In genomic region chr7:28671172-28671571, GRCm38 (mm10) we compare ENCODE assay signal across 21 mouse cellular contexts. TPM values are rescaled to one million over a fixed set of nuclear protein-coding genes. Genes with fewer than 3 reads are reported as not detected.
DNase-seq lines count a peak whose midpoint lies in the region; ATAC-seq lines count a peak whose summit lies in the region.
"Had no signal": no experiment of that assay in that cellular context is flagged by ENCODE, and none has a peak within 500 bp of the region (broad histone marks: within the 10 kb centered on the region; RNA-seq: fewer than 3 reads in every experiment).

No protein-coding gene starts in this region.

- WGBS in forebrain, embryonic 11.5 days = 77% methylated on average over 4 of the region's 4 CpGs

- H3K4me2 ChIP-seq in forebrain, embryonic 11.5 days (ENCODE audit: low read depth, low read length, severe bottlenecking) = no peak overlapping the region
- H3K4me2 ChIP-seq: heart, embryonic 15.5 days; hindbrain, embryonic 12.5 days; limb, embryonic 13.5 days; midbrain, embryonic 13.5 days; stomach, embryonic 15.5 days had no signal

- no peaks in the 10 kb centered on the region for H3K4me1 ChIP-seq in forebrain, embryonic 11.5 days (replicated peaks; ENCODE audit: control insufficient read depth, insufficient read depth, low read length)
- H3K4me1 ChIP-seq: heart, embryonic 15.5 days; midbrain, embryonic 13.5 days; stomach, embryonic 15.5 days had no signal

- DNase-seq in spleen, postnatal 36 days (ENCODE audit: low spot score in 2 of 2) = peak; percentile 22 to 43
- no peak for DNase-seq in spleen, adult 12 weeks (ENCODE audit: low spot score)
- DNase-seq in naive thymus-derived CD4-positive, alpha-beta T cell, adult 2 months (ENCODE audit: low read depth) = peak; percentile 79
- no peak for DNase-seq in forebrain, embryonic 11.5 days (ENCODE audit: low spot score)
- DNase-seq in layer of hippocampus, postnatal 10 days (ENCODE audit: low spot score in 2 of 2) = no peak
- no peak for DNase-seq in frontal cortex, adult 2 months (ENCODE audit: extremely low spot score in 1 of 2, low spot score in 1 of 2)
- DNase-seq: adrenal gland, postnatal 25 days; cerebellum, postnatal 36 days; forebrain, postnatal 0 days; kidney, adult 8-10 months; right cerebral cortex, postnatal 4 days had no signal

- H3K4me3 ChIP-seq in forebrain, embryonic 11.5 days (ENCODE audit: low read depth, low read length) = no peak overlapping the region
- H3K4me3 ChIP-seq: heart, embryonic 15.5 days; hindbrain, embryonic 12.5 days; left cerebral cortex, adult 2 months; limb, embryonic 13.5 days; midbrain, embryonic 13.5 days; stomach, embryonic 15.5 days had no signal

- no peak overlapping the region for H3K9ac ChIP-seq in forebrain, embryonic 11.5 days (ENCODE audit: low read length)
- H3K9ac ChIP-seq: forebrain, postnatal 0 days; heart, embryonic 15.5 days; hindbrain, embryonic 12.5 days; limb, embryonic 13.5 days; midbrain, embryonic 13.5 days; stomach, embryonic 15.5 days had no signal

- no peaks in the 10 kb centered on the region for H3K36me3 ChIP-seq in forebrain, embryonic 11.5 days (ENCODE audit: control insufficient read depth, insufficient read depth, low read length)
- H3K36me3 ChIP-seq: heart, embryonic 15.5 days; hindbrain, embryonic 12.5 days; limb, embryonic 13.5 days; midbrain, embryonic 13.5 days; stomach, embryonic 15.5 days had no signal

- no peaks in the 10 kb centered on the region for H3K9me3 ChIP-seq in forebrain, embryonic 11.5 days (ENCODE audit: control insufficient read depth, low read length)
- H3K9me3 ChIP-seq: heart, embryonic 15.5 days; hindbrain, embryonic 12.5 days; limb, embryonic 13.5 days; midbrain, embryonic 13.5 days; stomach, embryonic 15.5 days had no signal

- no peaks in the 10 kb centered on the region for H3K27me3 ChIP-seq in forebrain, embryonic 11.5 days (ENCODE audit: control insufficient read depth, insufficient read depth, low read length)
- H3K27me3 ChIP-seq: heart, embryonic 15.5 days; hindbrain, embryonic 12.5 days; limb, embryonic 13.5 days; midbrain, embryonic 13.5 days; stomach, embryonic 15.5 days had no signal

- no peak overlapping the region for H3K27ac ChIP-seq in forebrain, embryonic 11.5 days (ENCODE audit: low read depth, low read length)
- H3K27ac ChIP-seq: heart, embryonic 15.5 days; hindbrain, embryonic 12.5 days; left cerebral cortex, adult 2 months; limb, embryonic 13.5 days; midbrain, embryonic 13.5 days; stomach, embryonic 15.5 days had no signal

- peak; percentile 72 for ATAC-seq in activated CD4-positive, CD25-positive, alpha-beta regulatory T cell, adult 4 months
- no peak for ATAC-seq in forebrain, embryonic 11.5 days (replicated peaks; ENCODE audit: low FRiP score)
- ATAC-seq: forebrain, postnatal 0 days; midbrain, embryonic 13.5 days had no signal

RNA-seq across cellular contexts. Expression of gene Fbxo27, which starts 21.5 kb away (rescaled TPM):
- 1 to 10 TPM; 1.1 to 2.9 TPM for polyA plus RNA-seq in activated CD4-positive, CD25-positive, alpha-beta regulatory T cell, adult 4 months (2017; shearing (Covaris generic))
- polyA plus RNA-seq in forebrain, embryonic 11.5 days (2014; fragmentation: Nextera tagmentation; extraction: Ambion mirVana) = 4.3 and 6.7 TPM in 2 replicates
- total RNA-seq in layer of hippocampus, postnatal 10 days (2021) = 10 to 100 TPM; 16.2 to 19.8 TPM
- 28.9 and 35.7 TPM in 2 replicates for polyA plus RNA-seq in frontal cortex, adult 2 months (2012; rRNA removed)

RNA-seq across cellular contexts. Expression of gene Acp7, which starts 40.0 kb away (rescaled TPM):
- not detected for polyA plus RNA-seq in activated CD4-positive, CD25-positive, alpha-beta regulatory T cell, adult 4 months (2017; shearing (Covaris generic))
- not detected in 2 replicates for polyA plus RNA-seq in forebrain, embryonic 11.5 days (2014; fragmentation: Nextera tagmentation; extraction: Ambion mirVana)
- total RNA-seq in layer of hippocampus, postnatal 10 days (2021) = 1 to 10 TPM; 1.5 to 2.1 TPM
- 1.2 and 3.9 TPM in 2 replicates for polyA plus RNA-seq in frontal cortex, adult 2 months (2012; rRNA removed)
- total RNA-seq: adrenal gland, postnatal 25 days; gastrocnemius, postnatal 4 days had no signal
- polyA plus RNA-seq: heart, embryonic 15.5 days; hindbrain, embryonic 12.5 days; limb, embryonic 13.5 days; lung, embryonic 16.5 days; midbrain, embryonic 13.5 days; neural tube, embryonic 11.5 days had no signal

RNA-seq across cellular contexts. Expression of gene Fbxo17, which starts 45.4 kb away (rescaled TPM):
- 10 to 100 TPM in 1 of 2 experiments, 1 to 10 TPM in 1; 8.3 to 10.9 TPM for polyA plus RNA-seq in activated CD4-positive, CD25-positive, alpha-beta regulatory T cell, adult 4 months (2017; shearing (Covaris generic))
- 8.3 and 9.9 TPM in 2 replicates for polyA plus RNA-seq in forebrain, embryonic 11.5 days (2014; fragmentation: Nextera tagmentation; extraction: Ambion mirVana)
- 1 to 10 TPM; 2.0 to 2.2 TPM for total RNA-seq in layer of hippocampus, postnatal 10 days (2021)
- 3.4 and 4.3 TPM in 2 replicates for polyA plus RNA-seq in frontal cortex, adult 2 months (2012; rRNA removed)

Comparison
In these comparisons a context has a peak if more than half of its experiments do, and no peak if none do; other contexts are left out.
1. DNase-seq: peak in spleen, postnatal 36 days (2 of 2) and naive thymus-derived CD4-positive, alpha-beta T cell, adult 2 months (single experiment); none in spleen, adult 12 weeks (single experiment), forebrain, embryonic 11.5 days (single experiment), layer of hippocampus, postnatal 10 days (0 of 2) and frontal cortex, adult 2 months (0 of 2).